Mouse (Mus musculus): ENCODE data around the gene Josd1.

Gene Josd1

GRCm38 (mm10) chr15:79658531-79659375, 29.0 kb downstream of the Josd1 start, which contains the start of the genes Fam227a and Cby1:
Gene Fam227a (minus strand): TSS chr15:79658956.
Gene Cby1 (plus strand): TSS chr15:79659199.
- peak; percentile 92 for DNase-seq (ENCODE audit: low read depth, low spot score)

- DNase-seq (ENCODE audit: low read depth, low spot score), result peak; percentile 71
These were observed 29.7 kb downstream of the Josd1 start for GRCm38 (mm10) chr15:79657837-79658530.

GRCm38 (mm10) chr15:79656451-79656850, 31.3 kb downstream of the Josd1 start:
- DNase-seq (ENCODE audit: low read depth, low spot score), result no peak

GRCm38 (mm10) chr15:79651481-79651880, 36.2 kb downstream of the Josd1 start:
- no peak for DNase-seq (ENCODE audit: low read depth, low spot score)

- peak; percentile 46 for DNase-seq (ENCODE audit: low read depth, low spot score)
These were observed 37.1 kb downstream of the Josd1 start for GRCm38 (mm10) chr15:79650569-79650968.

GRCm38 (mm10) chr15:79648130-79648529, 39.6 kb downstream of the Josd1 start:
- no peak for DNase-seq (ENCODE audit: low read depth, low spot score)

GRCm38 (mm10) chr15:79645483-79645882, 42.2 kb downstream of the Josd1 start:
- DNase-seq (ENCODE audit: low read depth, low spot score), result no peak

GRCm38 (mm10) chr15:79641135-79641817, 46.4 kb downstream of the Josd1 start:
- DNase-seq (ENCODE audit: low read depth, low spot score), result no peak

- no peak for DNase-seq (ENCODE audit: low read depth, low spot score)
These were observed 57.2 kb downstream of the Josd1 start for GRCm38 (mm10) chr15:79630471-79630870.

All from retina, postnatal 7 days (tissue).